Mouse (Mus musculus) CH12.LX (cell line): Measurements from ENCODE around the gene Sbno1. TPM values are rescaled to one million over a fixed set of nuclear protein-coding genes. Genes with fewer than 3 reads are reported as not detected.

Source experiments
- DNase-seq: peaks from one replicate; pipeline ENCODE4 v3.0.0-alpha.2; 2013; ENCODE audit errors: extremely low read depth
- H3K27ac ChIP-seq: 2 replicates; pipeline ENCODE4 v1.5.1; 2012; ENCODE audit warnings: low read depth, mild to moderate bottlenecking, control low read depth, moderate library complexity; ENCODE audit not compliant: insufficient read depth
- H3K27me3 ChIP-seq: replicated peaks from 2 replicates; pipeline ENCODE3; 2012; ENCODE audit warnings: inconsistent platforms
- H3K36me3 ChIP-seq, 2 experiments: replicated peaks in 1 of 2; 2 replicates each; pipeline versions ENCODE3 to v1.6.1; 2012; ENCODE audit warnings: inconsistent platforms in 1 of 2, low read length in 1 of 2, mild to moderate bottlenecking in 1 of 2, mixed read lengths in 1 of 2, moderate library complexity in 1 of 2; ENCODE audit not compliant: control insufficient read depth in 1 of 2, insufficient read depth in 1 of 2
- H3K4me1 ChIP-seq, 2 experiments: 2 replicates each; pipeline ENCODE4 v1.6.1; 2012; ENCODE audit warnings: inconsistent platforms in 1 of 2, moderate library complexity in 1 of 2; ENCODE audit not compliant: insufficient read depth in 2 of 2, control insufficient read depth in 1 of 2
- H3K4me2 ChIP-seq: 2 replicates; pipeline ENCODE4 v1.6.1; 2012; ENCODE audit warnings: low read depth, mild to moderate bottlenecking, control low read depth; ENCODE audit not compliant: poor library complexity, insufficient read depth, severe bottlenecking
- H3K4me3 ChIP-seq, 3 experiments: fragments of 150-350 bp in 1 of 3; sonication (generic) in 1 of 3; replicated peaks in 1 of 3; 2 replicates each; pipeline versions ENCODE3 to v1.5.1; 2011 to 2012; ENCODE audit warnings: low read depth in 2 of 3, low read length in 2 of 3, mild to moderate bottlenecking in 2 of 3, moderate library complexity in 2 of 3, control low read depth in 1 of 3, improper control_type of control experiment in 1 of 3, inconsistent platforms in 1 of 3, mixed read lengths in 1 of 3; ENCODE audit not compliant: poor library complexity in 1 of 3
- H3K79me2 ChIP-seq: replicated peaks from 2 replicates; pipeline ENCODE4 v1.6.1; 2012; ENCODE audit warnings: mild to moderate bottlenecking, moderate library complexity; ENCODE audit not compliant: control insufficient read depth, poor library complexity, insufficient read depth, severe bottlenecking; ENCODE audit errors: extremely low read depth
- H3K9ac ChIP-seq: 2 replicates; pipeline ENCODE4 v1.6.1; 2012; ENCODE audit warnings: low read depth, mild to moderate bottlenecking, control low read depth, moderate library complexity; ENCODE audit not compliant: insufficient read depth
- H3K9me3 ChIP-seq: replicated peaks from 2 replicates; pipeline ENCODE3; 2012; ENCODE audit warnings: low read length, inconsistent platforms, mixed read lengths
- BHLHE40 ChIP-seq: IDR thresholded peaks from 2 replicates; pipeline ENCODE4 v1.6.1; 2011; ENCODE audit warnings: mild to moderate bottlenecking, low read depth, low read length, improper control_type of control experiment
- CHD1 ChIP-seq: IDR thresholded peaks from 2 replicates; pipeline ENCODE4 v1.6.1; 2012; ENCODE audit warnings: low read depth, low read length, improper control_type of control experiment, inconsistent platforms
- CTCF ChIP-seq, 2 experiments: IDR thresholded peaks in 1 of 2; conservative IDR thresholded peaks in 1 of 2; 2 replicates each; pipeline ENCODE4 v1.5.1; 2011 to 2012; ENCODE audit warnings: low read depth in 2 of 2, low read length in 2 of 2, improper control_type of control experiment in 1 of 2, inconsistent platforms in 1 of 2, mild to moderate bottlenecking in 1 of 2, moderate library complexity in 1 of 2
- ELF1 ChIP-seq: IDR thresholded peaks from 2 replicates; pipeline ENCODE4 v1.6.1; 2014; ENCODE audit warnings: low read depth, mild to moderate bottlenecking, inconsistent platforms, low read length, improper control_type of control experiment
- EP300 ChIP-seq: IDR thresholded peaks from 2 replicates; pipeline ENCODE4 v1.6.1; 2011; ENCODE audit warnings: low read length, improper control_type of control experiment
- ETS1 ChIP-seq: conservative IDR thresholded peaks from 2 replicates; pipeline ENCODE4 v1.6.1; 2012; ENCODE audit warnings: low read depth, mild to moderate bottlenecking, inconsistent platforms, low read length, improper control_type of control experiment, moderate library complexity
- GABPA ChIP-seq: IDR thresholded peaks from 2 replicates; pipeline ENCODE4 v1.6.1; 2012; ENCODE audit warnings: low read depth, low read length, improper control_type of control experiment, inconsistent platforms; ENCODE audit not compliant: insufficient replicate concordance
- HCFC1 ChIP-seq: IDR thresholded peaks from 2 replicates; pipeline ENCODE4 v1.6.1; 2012; ENCODE audit warnings: low read depth, mild to moderate bottlenecking, inconsistent platforms, low read length, improper control_type of control experiment
- JUN ChIP-seq: IDR thresholded peaks from 2 replicates; pipeline ENCODE4 v1.6.1; 2011; ENCODE audit warnings: low read depth, mild to moderate bottlenecking, low read length, improper control_type of control experiment, moderate library complexity; ENCODE audit not compliant: insufficient read depth
- KAT2A ChIP-seq: IDR thresholded peaks from 2 replicates; pipeline ENCODE4 v1.6.1; 2012; ENCODE audit warnings: low read length, improper control_type of control experiment, inconsistent platforms; ENCODE audit not compliant: insufficient replicate concordance
- MAFK ChIP-seq: IDR thresholded peaks from 2 replicates; pipeline ENCODE4 v1.6.1; 2011; ENCODE audit warnings: low read length, improper control_type of control experiment; ENCODE audit not compliant: insufficient replicate concordance
- MAX ChIP-seq: IDR thresholded peaks from 2 replicates; pipeline ENCODE4 v1.6.1; 2011; ENCODE audit warnings: low read length, improper control_type of control experiment
- MEF2A ChIP-seq: IDR thresholded peaks from 2 replicates; pipeline ENCODE4 v1.6.1; 2014; ENCODE audit warnings: low read depth, mild to moderate bottlenecking, inconsistent platforms, low read length, improper control_type of control experiment, borderline replicate concordance
- MXI1 ChIP-seq: IDR thresholded peaks from 2 replicates; pipeline ENCODE4 v1.6.1; 2011; ENCODE audit warnings: mild to moderate bottlenecking, low read depth, low read length, improper control_type of control experiment
- NRF1 ChIP-seq: IDR thresholded peaks from 2 replicates; pipeline ENCODE4 v1.6.1; 2014; ENCODE audit warnings: low read depth, mild to moderate bottlenecking, inconsistent platforms, low read length, improper control_type of control experiment, moderate library complexity
- PAX5 ChIP-seq: IDR thresholded peaks from 2 replicates; pipeline ENCODE4 v1.6.1; 2012; ENCODE audit warnings: low read length, inconsistent platforms, mixed read lengths
- POLR2AphosphoS2 ChIP-seq: IDR thresholded peaks from 2 replicates; pipeline ENCODE4 v1.6.1; 2011; ENCODE audit warnings: low read depth, low read length, improper control_type of control experiment
- RAD21 ChIP-seq: IDR thresholded peaks from 2 replicates; pipeline ENCODE4 v1.6.1; 2011; ENCODE audit warnings: low read depth, mild to moderate bottlenecking, low read length, improper control_type of control experiment, moderate library complexity
- RCOR1 ChIP-seq: conservative IDR thresholded peaks from 2 replicates; pipeline ENCODE4 v1.6.1; 2012; ENCODE audit warnings: low read depth, mild to moderate bottlenecking, inconsistent platforms, low read length, improper control_type of control experiment
- SMC3 ChIP-seq: IDR thresholded peaks from 2 replicates; pipeline ENCODE4 v1.6.1; 2011; ENCODE audit warnings: low read depth, low read length, improper control_type of control experiment
- TBP ChIP-seq: conservative IDR thresholded peaks from 2 replicates; pipeline ENCODE4 v1.6.1; 2011; ENCODE audit warnings: low read depth, low read length, improper control_type of control experiment
- TCF12 ChIP-seq: IDR thresholded peaks from 2 replicates; pipeline ENCODE4 v1.6.1; 2014; ENCODE audit warnings: low read depth, mild to moderate bottlenecking, inconsistent platforms, low read length, improper control_type of control experiment
- UBTF ChIP-seq: IDR thresholded peaks from 2 replicates; pipeline ENCODE4 v1.6.1; 2012; ENCODE audit warnings: low read depth, mild to moderate bottlenecking, inconsistent platforms, low read length, improper control_type of control experiment, moderate library complexity
- USF1 ChIP-seq: IDR thresholded peaks from 2 replicates; pipeline ENCODE4 v1.6.1; 2014; ENCODE audit warnings: low read depth, mild to moderate bottlenecking, inconsistent platforms, low read length, improper control_type of control experiment
- USF2 ChIP-seq: conservative IDR thresholded peaks from 2 replicates; pipeline ENCODE4 v1.6.1; 2011; ENCODE audit warnings: low read depth, low read length, improper control_type of control experiment
- ZKSCAN1 ChIP-seq: IDR thresholded peaks from 2 replicates; pipeline ENCODE4 v1.6.1; 2012; ENCODE audit warnings: low read depth, inconsistent platforms, low read length, improper control_type of control experiment, borderline replicate concordance
- ZMIZ1 ChIP-seq: IDR thresholded peaks from 2 replicates; pipeline ENCODE4 v1.6.1; 2012; ENCODE audit warnings: low read depth, mild to moderate bottlenecking, inconsistent platforms, low read length, improper control_type of control experiment
- ZNF384 ChIP-seq: IDR thresholded peaks from 2 replicates; pipeline ENCODE4 v1.6.1; 2012; ENCODE audit warnings: low read depth, low read length, improper control_type of control experiment, inconsistent platforms
- dilution Hi-C: fragments of 300-500 bp; cut with MboI; formaldehyde crosslinking; loops from 2 replicates; pipeline ENCODE4 v1.14.3; 2020; ENCODE audit warnings: low sequenced_read_pairs; ENCODE audit not compliant: extremely low pct_unique_long_range_greater_than_20kb, extremely low pct_ligation_motif_present
- in situ Hi-C: fragments of 300-500 bp; cut with MboI; formaldehyde crosslinking; loops from 3 replicates; pipeline ENCODE4 v1.14.3; 2019; ENCODE audit warnings: low sequenced_read_pairs, low pct_ligation_motif_present, low pct_unique_long_range_greater_than_20kb, mixed read lengths
- polyA plus RNA-seq: library from polyadenylated mRNA; unstranded; fragments of >175 nt; gene quantifications from 2 replicates; pipeline ENCODE4 v1.2.1, GENCODE M21; 2012; ENCODE audit warnings: low read depth; ENCODE audit not compliant: insufficient read length
- total RNA-seq, 2 experiments: library from RNA; depleted of rRNA; stranded (reverse); fragments of 300-350 nt in 1 of 2; fragments of >200 nt in 1 of 2; gene quantifications; 2 replicates each; pipeline ENCODE4 v1.2.3; 2012 to 2014

Sbno1 gene
- total and polyA plus RNA-seq, 3 experiments, result 35.0 to 48.5 (median 38.3) TPM

- H3K79me2 ChIP-seq, result no peaks in the 10 kb centered on the region
- no peak overlapping the region for H3K27ac ChIP-seq
- TF ChIP-seq CTCF (conservative IDR thresholded peaks at IDR 0.05 in 1 of 2, IDR thresholded peaks at IDR 0.05 in 1 of 2; ENCODE audit: low read depth in 2 of 2, low read length in 2 of 2), result no peak
- TF ChIP-seq ELF1, result no peak
- no peak for TF ChIP-seq ZNF384
- no peak for TF ChIP-seq USF2
- TF ChIP-seq MAFK, result no peak
- no peak for TF ChIP-seq BHLHE40
- TF ChIP-seq NRF1, result no peak
- no peak for TF ChIP-seq RCOR1
- TF ChIP-seq JUN, result no peak
- TF ChIP-seq MEF2A, result no peak
- TF ChIP-seq RAD21, result no peak
- no peak for TF ChIP-seq MXI1
- TF ChIP-seq SMC3, result no peak
- TF ChIP-seq POLR2AphosphoS2, result no peak
- no peak for TF ChIP-seq TCF12
- TF ChIP-seq CHD1, result no peak
- no peak for TF ChIP-seq KAT2A
- TF ChIP-seq ETS1, result no peak
- no peak for TF ChIP-seq UBTF
- no peak for TF ChIP-seq USF1
- H3K36me3 ChIP-seq, result peaks cover 64 to 86% of the 10 kb centered on the region in 2 experiments
- H3K4me2 ChIP-seq, result no peak overlapping the region
- dilution Hi-C loops (no loop called here), in situ Hi-C loops (loop anchor here (5.0 kb wide), 1 partner anchor 35 kb away; no protein-coding TSS in a partner anchor)
- no peak for DNase-seq
- H3K9me3 ChIP-seq, result no peaks in the 10 kb centered on the region
- H3K4me3 ChIP-seq, result no peak overlapping the region
- no peak overlapping the region for H3K9ac ChIP-seq
- no peaks in the 10 kb centered on the region for H3K4me1 ChIP-seq
- H3K27me3 ChIP-seq, result no peaks in the 10 kb centered on the region
Measured at GRCm38 (mm10) chr5:124377149-124377548, 48.7 kb downstream of the Sbno1 start.

GRCm38 (mm10) chr5:124376401-124376800 lies 49.4 kb downstream of the Sbno1 start:
- H3K4me2 ChIP-seq, result no peak overlapping the region
- H3K4me3 ChIP-seq, result no peak overlapping the region
- H3K4me1 ChIP-seq, result no peaks in the 10 kb centered on the region
- DNase-seq, result no peak
- H3K9ac ChIP-seq, result no peak overlapping the region
- no peak for TF ChIP-seq ZMIZ1
- no peak for TF ChIP-seq GABPA
- no peak for TF ChIP-seq HCFC1
- no peak for TF ChIP-seq PAX5
- no peak for TF ChIP-seq MEF2A
- TF ChIP-seq EP300, result no peak
- TF ChIP-seq CTCF (conservative IDR thresholded peaks at IDR 0.05 in 1 of 2, IDR thresholded peaks at IDR 0.05 in 1 of 2; ENCODE audit: low read depth in 2 of 2, low read length in 2 of 2), result no peak
- TF ChIP-seq USF2, result no peak
- TF ChIP-seq MAX, result no peak
- no peak for TF ChIP-seq ZKSCAN1
- no peak for TF ChIP-seq POLR2AphosphoS2
- no peak for TF ChIP-seq ELF1
- TF ChIP-seq TBP, result no peak
- TF ChIP-seq, all 38 proteins: peak for 0
- H3K9me3 ChIP-seq, result no peaks in the 10 kb centered on the region
- no peaks in the 10 kb centered on the region for H3K79me2 ChIP-seq
- dilution Hi-C loops, result no loop called here
- H3K36me3 ChIP-seq, result peaks cover 64 to 86% of the 10 kb centered on the region in 2 experiments
- in situ Hi-C loops, result loop anchor here (5.0 kb wide), 1 partner anchor 36 kb away; no protein-coding TSS in a partner anchor
- H3K27me3 ChIP-seq, result no peaks in the 10 kb centered on the region
- no peak overlapping the region for H3K27ac ChIP-seq
